In the genomic region with DNA sequence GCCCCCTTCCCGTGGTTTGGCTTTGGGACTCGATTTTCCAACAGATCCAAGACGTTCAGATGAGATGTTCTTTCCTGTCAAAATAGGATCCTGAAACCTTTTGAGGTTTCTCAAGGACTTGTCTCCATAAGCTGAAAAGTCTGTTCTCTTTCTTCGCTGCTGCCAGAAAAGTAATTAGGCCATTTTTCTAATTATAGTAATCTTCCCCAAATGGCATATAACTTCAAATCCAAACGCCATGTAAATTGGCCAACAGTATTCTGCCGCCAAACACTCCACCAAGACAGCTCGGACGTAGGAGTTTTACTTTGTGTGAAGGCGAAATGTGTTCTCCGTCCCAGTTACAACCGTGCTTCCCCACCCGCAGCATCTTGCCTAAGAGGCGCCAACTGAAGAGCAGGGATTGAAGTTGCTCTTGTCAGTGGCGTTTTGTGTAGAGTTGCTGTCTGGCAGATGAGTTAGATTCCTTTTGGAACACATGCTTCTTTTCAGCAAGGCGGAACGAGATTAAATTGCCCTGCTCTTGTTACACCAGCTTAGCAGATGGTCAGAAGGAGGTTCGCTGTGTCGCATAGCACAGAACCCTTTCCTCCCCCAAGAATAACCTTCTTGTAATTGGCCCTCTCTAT, we compare ENCODE assay signal across 8 mouse cellular contexts.
DNase-seq lines count a peak whose midpoint lies in the region; ATAC-seq and TF ChIP-seq lines count a peak whose summit lies in the region.

No protein-coding gene starts in this region.

- no peaks in the 10 kb centered on the region for H3K36me3 ChIP-seq in lung, embryonic 15.5 days
- no peaks in the 10 kb centered on the region for H3K36me3 ChIP-seq in hindbrain, postnatal 0 days (ENCODE audit: insufficient read depth, low read length)
- H3K36me3 ChIP-seq in liver, embryonic 13.5 days = no peaks in the 10 kb centered on the region

- H3K4me2 ChIP-seq in lung, embryonic 15.5 days = peak overlapping the region; percentile 58
- peak overlapping the region; percentile 57 for H3K4me2 ChIP-seq in hindbrain, postnatal 0 days (ENCODE audit: low read depth, low read length)
- 0 out of 2 replicates have a peak overlapping the region, but pooled peaks have one; percentile 23 for H3K4me2 ChIP-seq in liver, embryonic 13.5 days

- peaks cover 15% of the 10 kb centered on the region for H3K4me1 ChIP-seq in lung, embryonic 15.5 days
- 0 out of 2 replicates have a peak, but pooled peaks cover 8% of the 10 kb centered on the region for H3K4me1 ChIP-seq in hindbrain, postnatal 0 days (ENCODE audit: insufficient read depth, low read length)
- H3K4me1 ChIP-seq in liver, embryonic 13.5 days (replicated peaks) = no peaks in the 10 kb centered on the region

- no peaks in the 10 kb centered on the region for H3K9me3 ChIP-seq in lung, embryonic 15.5 days
- H3K9me3 ChIP-seq in hindbrain, postnatal 0 days (ENCODE audit: low read length) = no peaks in the 10 kb centered on the region
- no peaks in the 10 kb centered on the region for H3K9me3 ChIP-seq in liver, embryonic 13.5 days (replicated peaks)

- H3K9ac ChIP-seq in lung, embryonic 15.5 days = peak overlapping the region; percentile 8; the same call in 1 of the 2 replicates
- peak overlapping the region; percentile 21; the same call in 1 of the 2 replicates for H3K9ac ChIP-seq in hindbrain, postnatal 0 days (replicated peaks; ENCODE audit: low read length)
- no peak overlapping the region for H3K9ac ChIP-seq in liver, embryonic 13.5 days

- DNase-seq in lung, adult 18-20 months = no peak
- DNase-seq in embryo, embryonic 9.5 days (ENCODE audit: extremely low spot score) = peak; percentile 51
- DNase-seq in hindbrain, postnatal 0 days (ENCODE audit: low spot score) = peak; percentile 58
- DNase-seq in liver, embryonic 13.5 days = no peak
- peak; percentile 49 to 68 for DNase-seq in right cerebral cortex, postnatal 36 days (ENCODE audit: low spot score in 2 of 2)
- no peak for DNase-seq in thymus, postnatal 0 days (ENCODE audit: low spot score)

- TF ChIP-seq CTCF in hindbrain, postnatal 0 days (IDR thresholded peaks at IDR 0.05; ENCODE audit: low read depth) = no peak

- ATAC-seq in lung, embryonic 15.5 days (ENCODE audit: borderline replicate concordance, extremely low read depth, low FRiP score, low TSS enrichment) = no peak
- ATAC-seq in hindbrain, postnatal 0 days = peak; percentile 57
- no peak for ATAC-seq in liver, embryonic 13.5 days (ENCODE audit: low read depth)
- no peak for ATAC-seq in erythroid progenitor cell, adult 5-6 weeks (replicated peaks; ENCODE audit: low FRiP score, poor library complexity, severe bottlenecking)

- 21% methylated on average over 18 of the region's 18 CpGs for WGBS in lung, embryonic 15.5 days
- 19% methylated on average over 18 of the region's 18 CpGs for WGBS in hindbrain, postnatal 0 days
- WGBS in liver, embryonic 13.5 days (ENCODE audit: insufficient replicate concordance) = 33% methylated on average over 18 of the region's 18 CpGs

- H3K27ac ChIP-seq in lung, embryonic 15.5 days = no peak overlapping the region
- H3K27ac ChIP-seq in hindbrain, postnatal 0 days = peak overlapping the region; percentile 48; the same call in 1 of the 2 replicates
- no peak overlapping the region for H3K27ac ChIP-seq in liver, embryonic 13.5 days

- no peaks in the 10 kb centered on the region for H3K27me3 ChIP-seq in lung, embryonic 15.5 days
- H3K27me3 ChIP-seq in hindbrain, postnatal 0 days (ENCODE audit: insufficient read depth, low read length) = no peaks in the 10 kb centered on the region
- H3K27me3 ChIP-seq in liver, embryonic 13.5 days = 0 out of 2 replicates have a peak, but pooled peaks cover 2% of the 10 kb centered on the region

- peak overlapping the region; percentile 27 for H3K4me3 ChIP-seq in lung, embryonic 15.5 days
- H3K4me3 ChIP-seq in hindbrain, postnatal 0 days (ENCODE audit: low read length) = peak overlapping the region; percentile 31
- H3K4me3 ChIP-seq in liver, embryonic 13.5 days (replicated peaks) = no peak overlapping the region

Comparison
In these comparisons a context has a peak if more than half of its experiments do, and no peak if none do; other contexts are left out.
1. DNase-seq: peak in embryo, embryonic 9.5 days (single experiment), hindbrain, postnatal 0 days (single experiment) and right cerebral cortex, postnatal 36 days (2 of 2); none in lung, adult 18-20 months (0 of 2), liver, embryonic 13.5 days (single experiment) and thymus, postnatal 0 days (single experiment).
2. Peak in every context shown above with its lines, with median percentiles within 50 percentile points of each other: H3K4me2 ChIP-seq.